Mouse (Mus musculus) hindbrain, embryonic 11.5 days (tissue): ENCODE data around the gene Gm11733. TPM values are rescaled to one million over a fixed set of nuclear protein-coding genes. Genes with fewer than 3 reads are reported as not detected.
"Not testable (repeated sequence)": the region's sequence is repeated elsewhere in the genome, so short reads cannot be mapped to it uniquely, and the experiment has no call there.

Source experiments
- ATAC-seq: fragments of 200-750 bp; cut with Nextera tagmentation; 2 replicates; pipeline ENCODE4 v1.8.0; 2017; ENCODE audit warnings: mild to moderate bottlenecking, moderate TSS enrichment, moderate library complexity; ENCODE audit not compliant: low FRiP score
- DNase-seq: peaks from one replicate; pipeline ENCODE4 v3.0.0-alpha.2; 2015; ENCODE audit warnings: low spot score
- H3K27ac ChIP-seq: fragments of 300-500 bp; sonication (generic); 2 replicates; pipeline ENCODE4 v1.5.1; 2014; ENCODE audit warnings: mild to moderate bottlenecking, low read depth, low read length
- H3K27me3 ChIP-seq: fragments of 300-500 bp; sonication (generic); 2 replicates; pipeline ENCODE4 v1.6.1; 2014; ENCODE audit warnings: mild to moderate bottlenecking, low read length, moderate library complexity, mixed read lengths; ENCODE audit not compliant: control insufficient read depth, insufficient read depth
- H3K36me3 ChIP-seq: fragments of 300-500 bp; sonication (generic); 2 replicates; pipeline ENCODE4 v1.6.1; 2014; ENCODE audit warnings: mild to moderate bottlenecking, low read length, moderate library complexity, mixed read lengths; ENCODE audit not compliant: control insufficient read depth, insufficient read depth
- H3K4me1 ChIP-seq: fragments of 300-500 bp; sonication (generic); replicated peaks from 2 replicates; pipeline ENCODE4 v1.6.1; 2014; ENCODE audit warnings: low read length, mixed read lengths; ENCODE audit not compliant: control insufficient read depth, insufficient read depth
- H3K4me2 ChIP-seq: fragments of 300-500 bp; sonication (generic); replicated peaks from 2 replicates; pipeline ENCODE4 v1.6.1; 2014; ENCODE audit warnings: mild to moderate bottlenecking, low read depth, low read length
- H3K4me3 ChIP-seq: fragments of 300-500 bp; sonication (generic); 2 replicates; pipeline ENCODE4 v1.5.1; 2014; ENCODE audit warnings: low read depth, low read length
- H3K9ac ChIP-seq: fragments of 300-500 bp; sonication (generic); 2 replicates; pipeline ENCODE4 v1.6.1; 2014; ENCODE audit warnings: low read depth, low read length
- H3K9me3 ChIP-seq: fragments of 300-500 bp; sonication (generic); 2 replicates; pipeline ENCODE4 v1.6.1; 2016; ENCODE audit warnings: low read length; ENCODE audit not compliant: control insufficient read depth
- WGBS: fragments of 180-500 bp; shearing (Covaris S2); extraction: QIAGEN DNeasy Blood & Tissue Kit; methylation state at CpG from one replicate; pipeline ENCODE4 v1.1.7; 2014; 5-methylcytosine and 5-hydroxymethylcytosine counted together
- polyA plus RNA-seq: library from polyadenylated mRNA; unstranded; fragments of >200 nt; fragmentation: Nextera tagmentation; extraction: Ambion mirVana; gene quantifications from 2 replicates; pipeline ENCODE4 v1.2.1, GENCODE M21; 2014

The Gm11733 gene
- polyA plus RNA-seq, 1 experiment from 2014 or later, result not detected

DNA sequence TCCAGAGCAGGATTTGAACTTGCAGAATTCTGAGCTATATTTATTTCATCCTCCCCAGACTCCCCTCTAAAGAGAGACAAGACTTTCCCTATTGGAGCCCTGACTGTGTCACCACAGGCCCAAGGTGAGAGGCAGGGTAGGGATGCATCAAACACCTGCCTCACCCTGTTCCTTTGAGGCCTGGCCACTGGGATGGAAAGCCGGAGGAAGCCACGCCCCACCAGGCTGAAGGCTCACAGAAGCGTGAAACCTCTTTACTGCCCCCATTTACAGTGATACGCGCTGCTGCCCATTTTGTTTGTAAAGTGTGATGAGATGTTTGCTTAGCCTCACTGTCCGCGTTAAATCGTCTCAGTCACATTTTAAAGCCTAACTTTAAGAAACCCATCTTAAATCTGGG lies 25.0 kb upstream of the Gm11733 start:
- no peak for DNase-seq
- WGBS, result 2% methylated on average over 8 of the region's 8 CpGs
- Histone ChIP-seq H3K9ac (no peak overlapping the region), H3K9me3 (no peaks in the 10 kb centered on the region), H3K36me3 (no peaks in the 10 kb centered on the region), H3K4me1 (peaks cover 17% of the 10 kb centered on the region), H3K4me3 (no peak overlapping the region), H3K4me2 (no peak overlapping the region), H3K27me3 (peaks cover 9% of the 10 kb centered on the region), H3K27ac (no peak overlapping the region)
- no peak for ATAC-seq

- no peaks in the 10 kb centered on the region for H3K36me3 ChIP-seq
- DNase-seq, result peak; percentile 69
- peak overlapping the region; percentile 26 for H3K4me2 ChIP-seq
- no peaks in the 10 kb centered on the region for H3K9me3 ChIP-seq
- H3K4me3 ChIP-seq, result no peak overlapping the region
- H3K9ac ChIP-seq, result peak overlapping the region; percentile 47; the same call in 1 of the 2 replicates
- WGBS, result 8% methylated on average over 16 of the region's 16 CpGs
- H3K27ac ChIP-seq, result peak overlapping the region; percentile 86
- peaks cover 9% of the 10 kb centered on the region for H3K27me3 ChIP-seq
- H3K4me1 ChIP-seq, result peaks cover 22% of the 10 kb centered on the region
- ATAC-seq, result peak; percentile 78
Measured at GRCm38 (mm10) chr11:117462202-117462864, 21.8 kb upstream of the Gm11733 start.

GRCm38 (mm10) chr11:117463416-117463815 lies 20.8 kb upstream of the Gm11733 start:
- H3K9me3 ChIP-seq, ATAC-seq, H3K27me3 ChIP-seq, H3K4me3 ChIP-seq, H3K9ac ChIP-seq, H3K36me3 ChIP-seq, H3K4me2 ChIP-seq, DNase-seq: not testable (repeated sequence)
- H3K4me1 ChIP-seq, result peaks cover 22% of the 10 kb centered on the region
- whole genome bisulfite sequencing, result 73% methylated on average over 4 of the region's 4 CpGs
- peak overlapping the region; percentile 86; the same call in 1 of the 2 replicates for H3K27ac ChIP-seq

- H3K4me1 ChIP-seq, result peaks cover 19% of the 10 kb centered on the region
- ATAC-seq (no peak), DNase-seq (no peak)
- H3K4me3 ChIP-seq, result no peak overlapping the region
- H3K9ac ChIP-seq, result no peak overlapping the region
- no peak overlapping the region for H3K27ac ChIP-seq
- 22% methylated on average over 5 of the region's 5 CpGs for WGBS
- no peaks in the 10 kb centered on the region for H3K36me3 ChIP-seq
- H3K27me3 ChIP-seq, result no peaks in the 10 kb centered on the region
- H3K4me2 ChIP-seq, result no peak overlapping the region
- no peaks in the 10 kb centered on the region for H3K9me3 ChIP-seq
Measured at GRCm38 (mm10) chr11:117466292-117466691, 17.9 kb upstream of the Gm11733 start.

- Histone ChIP-seq H3K4me1 (peaks cover 16% of the 10 kb centered on the region), H3K9me3 (no peaks in the 10 kb centered on the region), H3K4me2 (no peak overlapping the region), H3K27ac (no peak overlapping the region), H3K4me3 (no peak overlapping the region), H3K9ac (no peak overlapping the region), H3K36me3 (no peaks in the 10 kb centered on the region), H3K27me3 (no peaks in the 10 kb centered on the region)
- 82% methylated on average over 7 of the region's 7 CpGs for WGBS
- no peak for ATAC-seq
- no peak for DNase-seq
Measured at GRCm38 (mm10) chr11:117466911-117467310, 17.3 kb upstream of the Gm11733 start.

DNA sequence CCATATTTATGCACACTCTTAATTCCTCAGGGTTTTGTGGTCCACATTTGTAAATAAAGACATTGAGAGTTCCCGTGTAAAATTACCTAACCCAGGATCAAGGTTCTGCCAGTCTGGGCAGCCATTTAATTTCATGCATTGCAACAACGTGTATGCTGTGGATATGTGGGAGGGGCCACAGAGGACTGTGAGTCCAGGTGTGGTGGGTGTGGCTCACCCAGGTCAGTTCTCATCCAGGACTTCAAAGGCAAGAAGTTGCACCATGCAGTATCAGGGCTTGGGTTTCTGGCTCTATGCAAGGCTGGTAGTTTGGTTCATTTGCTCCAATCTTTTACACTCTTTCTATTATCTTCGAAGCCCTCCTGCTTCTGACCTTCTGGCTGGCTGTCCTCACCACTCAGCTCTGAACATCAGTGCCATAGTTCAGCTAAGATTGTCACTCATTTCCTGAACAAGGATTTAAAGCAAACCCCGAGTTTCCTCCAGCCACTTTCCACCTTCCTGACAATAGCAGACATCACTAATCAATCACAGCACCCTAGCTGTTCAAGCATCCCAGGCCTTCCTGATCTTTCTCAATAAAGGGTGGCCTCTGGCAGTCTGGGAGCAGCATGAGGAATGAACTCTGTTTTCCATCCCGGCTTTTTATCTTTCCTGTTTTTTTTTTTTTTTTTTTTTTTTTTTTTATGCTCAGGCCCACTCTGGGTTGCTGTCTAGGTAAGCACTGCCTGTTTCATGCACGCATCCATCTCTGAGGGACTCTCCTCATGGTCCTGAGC lies 15.4 kb upstream of the Gm11733 start:
- peaks cover 7% of the 10 kb centered on the region for H3K4me1 ChIP-seq
- WGBS, result 61% methylated on average over 6 of the region's 6 CpGs
- ATAC-seq (no peak), DNase-seq (no peak)
- H3K4me2 ChIP-seq, result no peak overlapping the region
- H3K27ac ChIP-seq, result peak overlapping the region; percentile 36; the same call in 1 of the 2 replicates
- no peak overlapping the region for H3K9ac ChIP-seq
- no peaks in the 10 kb centered on the region for H3K9me3 ChIP-seq
- no peak overlapping the region for H3K4me3 ChIP-seq
- H3K36me3 ChIP-seq, result no peaks in the 10 kb centered on the region
- no peaks in the 10 kb centered on the region for H3K27me3 ChIP-seq

DNA sequence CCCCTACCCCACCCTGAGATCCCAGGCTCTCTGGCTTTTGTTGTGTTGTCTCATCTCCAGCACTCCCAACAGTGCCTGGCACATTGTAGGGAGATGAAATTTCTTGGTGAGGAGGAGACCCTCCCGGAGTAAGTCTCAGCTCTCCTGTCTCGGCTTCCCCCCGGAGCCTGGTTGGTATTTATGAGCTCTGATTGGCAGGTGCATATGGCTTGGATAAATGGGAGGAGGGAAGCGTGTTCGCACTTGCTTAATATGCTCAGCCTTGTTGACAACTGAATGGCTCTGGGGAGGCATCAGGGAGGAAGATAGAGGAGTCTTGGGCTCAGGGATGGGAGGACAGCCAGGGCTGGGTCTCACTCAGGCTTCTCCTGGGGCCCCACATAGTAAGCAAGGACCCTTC lies 14.4 kb upstream of the Gm11733 start:
- Histone ChIP-seq H3K9ac (no peak overlapping the region), H3K27ac (peak overlapping the region; percentile 36; the same call in 1 of the 2 replicates), H3K9me3 (no peaks in the 10 kb centered on the region), H3K36me3 (no peaks in the 10 kb centered on the region), H3K4me3 (no peak overlapping the region), H3K4me2 (no peak overlapping the region), H3K4me1 (peaks cover 5% of the 10 kb centered on the region), H3K27me3 (no peaks in the 10 kb centered on the region)
- WGBS, result 40% methylated on average over 5 of the region's 5 CpGs
- DNase-seq (no peak), ATAC-seq (no peak)

DNA sequence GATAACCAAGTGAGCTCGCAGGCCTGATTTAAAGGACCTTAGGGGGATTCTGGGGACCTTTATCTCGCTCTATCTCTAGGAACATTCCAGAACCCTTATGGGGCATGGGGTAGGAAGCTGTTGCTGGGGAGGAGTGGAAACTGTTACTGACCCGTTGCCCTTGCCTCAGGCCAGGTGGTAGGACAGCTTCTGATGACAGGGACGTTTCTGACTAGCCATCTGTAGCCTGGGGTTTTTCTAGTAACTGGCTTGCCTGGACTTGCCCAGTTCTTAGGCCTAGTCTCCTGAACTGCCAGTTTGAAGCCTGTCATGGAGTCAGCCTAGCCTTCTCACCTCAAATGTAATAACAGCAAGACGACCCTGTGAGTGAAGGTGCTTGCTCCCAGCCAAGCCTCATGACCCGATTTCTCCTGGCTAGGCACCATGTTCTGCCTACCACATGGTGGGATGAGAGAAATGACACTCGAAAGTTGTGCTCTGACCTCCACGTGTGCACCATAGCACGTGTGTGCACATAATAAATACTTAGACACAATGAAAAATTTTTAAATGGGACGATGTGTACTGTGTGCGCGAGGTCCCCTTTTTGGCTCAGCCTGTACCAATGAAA lies 13.5 kb upstream of the Gm11733 start:
- WGBS, result 90% methylated on average over 12 of the region's 12 CpGs

More for the DNA sequence above, 13.5 kb upstream of the Gm11733 start:
- ATAC-seq, result no peak
- Histone ChIP-seq H3K4me3 (no peak overlapping the region), H3K36me3 (no peaks in the 10 kb centered on the region), H3K27me3 (no peaks in the 10 kb centered on the region), H3K9me3 (no peaks in the 10 kb centered on the region), H3K4me1 (peaks cover 5% of the 10 kb centered on the region), H3K27ac (no peak overlapping the region), H3K4me2 (no peak overlapping the region), H3K9ac (no peak overlapping the region)
- DNase-seq, result no peak
